Mouse (Mus musculus): ENCODE results near the gene Ston2. TPM values are rescaled to one million over a fixed set of nuclear protein-coding genes. Genes with fewer than 3 reads are reported as not detected.

The Ston2 gene
- polyA plus RNA-seq (2017; shearing (Covaris generic)): 2.1 TPM

DNA sequence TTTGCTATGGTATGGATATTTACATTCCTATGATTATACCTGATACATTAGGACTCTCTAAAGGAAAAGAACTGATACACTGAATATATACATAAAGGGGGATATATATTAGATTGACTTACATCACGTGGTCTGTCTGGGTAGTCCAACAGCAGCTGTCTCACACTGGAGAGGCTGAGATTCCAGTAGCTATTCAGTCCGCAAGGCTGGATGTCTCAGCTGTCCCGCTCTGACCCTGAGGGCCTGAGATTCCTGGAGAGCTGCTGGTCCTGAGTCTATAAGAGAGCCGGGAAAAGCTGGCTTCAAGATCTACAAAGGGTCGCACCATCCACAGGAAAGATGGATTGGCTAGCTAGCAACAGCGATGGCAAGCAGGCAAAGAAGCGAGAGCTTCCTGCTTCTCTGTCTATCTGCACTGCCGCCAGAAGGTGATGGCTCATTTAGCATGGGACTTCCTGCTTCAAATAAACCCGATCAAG lies at the start of gene Ston2:
TSS of gene Ston2 (minus strand) at position 429 of the 479 bp plus-strand sequence.

DNA sequence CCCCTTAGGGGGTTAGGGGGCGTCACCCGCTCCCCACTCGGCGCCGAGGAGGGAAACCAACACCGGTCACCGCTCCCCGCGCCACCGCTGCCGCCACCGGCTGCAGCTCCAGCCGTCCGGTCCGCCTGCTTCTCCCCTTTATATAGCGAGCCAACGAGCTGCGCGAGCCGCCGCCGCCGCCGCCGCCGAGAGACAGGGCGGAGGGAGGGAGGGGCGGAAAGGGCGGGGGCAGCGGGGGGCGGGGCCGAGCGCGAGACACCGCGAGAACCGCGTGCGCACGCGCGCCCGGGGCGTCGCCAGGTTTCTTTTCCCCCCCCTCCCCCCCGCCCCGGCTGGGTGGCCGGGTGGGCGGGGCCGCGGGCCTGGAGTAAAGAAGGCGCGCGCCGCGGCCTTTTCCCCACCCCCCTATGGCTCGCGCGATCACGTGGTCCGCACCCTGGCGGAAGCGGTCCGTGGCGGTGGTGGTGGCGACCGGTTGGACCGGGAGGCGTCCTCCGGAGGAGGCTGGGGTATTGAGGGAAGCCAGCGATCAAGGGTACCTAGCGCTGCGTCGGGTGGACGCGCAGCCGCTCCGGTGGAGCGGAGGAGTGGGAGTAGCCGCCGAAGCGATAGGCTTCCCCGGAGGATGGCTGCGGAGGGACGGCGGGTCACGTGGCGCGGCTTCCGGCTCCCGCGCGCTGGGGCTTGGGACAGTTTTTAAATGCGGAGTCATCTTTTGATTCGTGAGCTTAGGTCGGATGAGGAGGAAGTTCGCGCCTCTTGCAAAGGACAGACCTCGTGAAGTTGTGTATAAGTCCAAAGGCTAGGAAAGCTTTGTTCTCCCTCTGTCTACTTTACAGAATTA lies 198.1 kb downstream of the Ston2 start, which contains the start of gene Gtf2a1:
TSS of gene Gtf2a1 (minus strand) at position 641 of the 844 bp plus-strand sequence.

Other genes starting within 250 kb of the Ston2 start
- 30.0 TPM for gene Gtf2a1, start 197.9 kb downstream of the Ston2 start, polyA plus RNA-seq (2017; shearing (Covaris generic))
- gene Sel1l, start 60.8 kb upstream of the Ston2 start, polyA plus RNA-seq (2017; shearing (Covaris generic)): 72.8 TPM

All from effector memory CD4-positive, alpha-beta T cell, adult 7 months (primary cell).